Mouse (Mus musculus): ENCODE results near the gene Pdhx.
A peak's percentile ranks its signal among the peaks of the same experiment; 100 is the strongest.

Pdhx gene

GRCm38 (mm10) chr2:103073219-103073982, at the start of gene Pdhx, which contains the start of gene Apip:
Pdhx (minus strand) TSS chr2:103073513.
Apip (plus strand) TSS chr2:103073675.
- peak; percentile 100 for DNase-seq

GRCm38 (mm10) chr2:103119197-103119854, 46.0 kb upstream of the Pdhx start:
- no peak for DNase-seq

- DNase-seq = no peak
Measured at GRCm38 (mm10) chr2:103118324-103119196, 45.2 kb upstream of the Pdhx start.

GRCm38 (mm10) chr2:103117212-103117611, 43.9 kb upstream of the Pdhx start:
- DNase-seq = no peak

GRCm38 (mm10) chr2:103111669-103112068, 38.4 kb upstream of the Pdhx start:
- DNase-seq = no peak

GRCm38 (mm10) chr2:103106172-103106571, 32.9 kb upstream of the Pdhx start:
- no peak for DNase-seq

GRCm38 (mm10) chr2:103102595-103102994, 29.3 kb upstream of the Pdhx start:
- DNase-seq = no peak

GRCm38 (mm10) chr2:103089521-103089920, 16.2 kb upstream of the Pdhx start:
- no peak for DNase-seq

- peak; percentile 14 to 32 for DNase-seq
Measured at GRCm38 (mm10) chr2:103088099-103088498, 14.8 kb upstream of the Pdhx start.

GRCm38 (mm10) chr2:103086432-103086831, 13.1 kb upstream of the Pdhx start:
- DNase-seq = no peak

- DNase-seq = no peak
Measured at GRCm38 (mm10) chr2:103085633-103086032, 12.3 kb upstream of the Pdhx start.

- peak in 1 of 2 experiments; percentile 20 for DNase-seq
Measured at GRCm38 (mm10) chr2:103084451-103084850, 11.1 kb upstream of the Pdhx start.

- no peak for DNase-seq
Measured at GRCm38 (mm10) chr2:103082853-103083252, 9.5 kb upstream of the Pdhx start.

GRCm38 (mm10) chr2:103081706-103082105, 8.4 kb upstream of the Pdhx start:
- DNase-seq = no peak

GRCm38 (mm10) chr2:103081117-103081516, 7.8 kb upstream of the Pdhx start:
- DNase-seq = peak; percentile 28 to 35

- no peak for DNase-seq
Measured at GRCm38 (mm10) chr2:103070586-103070985, 2.7 kb downstream of the Pdhx start.

- DNase-seq = no peak
Measured at GRCm38 (mm10) chr2:103069752-103070405, 3.4 kb downstream of the Pdhx start.

GRCm38 (mm10) chr2:103068602-103069001, 4.7 kb downstream of the Pdhx start:
- DNase-seq = no peak

- no peak for DNase-seq
Measured at GRCm38 (mm10) chr2:103067552-103068207, 5.6 kb downstream of the Pdhx start.

- DNase-seq = no peak
Measured at GRCm38 (mm10) chr2:103066683-103067551, 6.4 kb downstream of the Pdhx start.

GRCm38 (mm10) chr2:103062865-103063264, 10.4 kb downstream of the Pdhx start:
- DNase-seq = peak; percentile 58 to 65

All from kidney, postnatal 4 days (tissue).